Mouse (Mus musculus): ENCODE data around the gene Snx30.

Snx30 gene

DNA sequence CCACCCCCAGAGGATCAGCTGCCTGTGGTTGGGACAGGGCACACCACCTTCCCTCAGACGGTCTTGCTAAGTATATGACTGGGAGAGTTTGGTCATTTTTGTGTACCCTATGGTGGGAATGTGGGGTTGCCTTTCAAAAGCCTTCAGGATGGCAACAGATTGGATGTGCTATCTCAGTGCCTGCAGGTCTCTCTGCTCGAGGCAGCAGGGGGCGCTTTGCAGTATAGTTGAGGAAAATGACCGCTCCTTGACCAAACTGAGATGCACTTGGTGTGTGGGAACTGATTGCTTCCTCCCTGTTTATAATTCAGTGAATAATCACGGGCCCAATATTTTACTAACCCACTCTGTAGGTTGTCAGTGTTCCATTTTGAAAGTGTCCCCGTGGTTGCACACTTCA is 96.9 kb downstream of the Snx30 start:
- no peak for DNase-seq (ENCODE audit: low spot score in 2 of 2)

DNA sequence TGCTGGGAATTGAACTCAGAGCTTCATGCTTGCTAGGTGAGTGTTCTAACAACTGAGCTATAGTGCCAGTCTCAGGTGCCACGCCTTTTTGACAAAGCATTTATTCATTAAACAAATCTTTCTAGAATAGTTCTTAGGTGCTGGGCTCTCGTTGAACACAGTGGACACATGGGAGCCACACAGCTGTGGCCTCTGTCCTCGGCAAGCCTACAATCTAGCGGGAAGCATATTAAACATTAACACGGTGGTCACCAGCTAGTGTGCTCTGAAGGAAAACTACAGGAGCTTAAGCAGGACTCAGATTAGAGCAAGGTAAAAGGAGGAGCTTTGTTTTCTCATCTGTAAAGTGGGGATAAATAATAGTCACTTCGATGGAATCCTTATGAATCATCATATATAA is 101.5 kb downstream of the Snx30 start:
- DNase-seq (ENCODE audit: low spot score in 2 of 2) = no peak

DNA sequence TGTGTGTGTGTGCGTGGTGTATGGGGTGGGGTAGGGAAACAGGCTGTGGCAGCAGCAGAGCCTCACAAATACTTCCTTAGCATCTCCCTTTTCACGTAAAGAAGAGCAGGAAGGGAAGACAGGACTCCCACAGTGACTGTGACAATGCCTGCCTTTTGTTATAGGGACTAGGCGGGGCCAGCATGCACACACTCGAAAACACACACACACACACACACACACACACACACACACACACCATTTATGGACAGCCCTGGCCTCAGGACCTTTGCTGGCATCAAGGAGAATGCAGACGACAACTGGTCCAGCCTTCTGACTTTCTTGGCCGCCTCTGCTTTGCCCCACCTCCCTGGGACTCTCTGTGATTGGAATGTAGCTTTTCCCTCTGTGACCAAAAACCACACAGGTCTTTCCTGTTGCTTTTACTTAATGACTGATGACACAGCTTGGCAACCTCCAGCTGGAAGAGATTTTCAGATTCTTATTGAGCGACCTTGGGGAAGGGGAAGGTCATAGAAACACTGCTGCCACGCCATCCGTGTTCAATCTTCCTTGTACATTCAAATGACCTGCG is 102.1 kb downstream of the Snx30 start:
- DNase-seq (ENCODE audit: low spot score in 2 of 2) = no peak

GRCm38 (mm10) chr4:59908785-59909184 is 103.1 kb downstream of the Snx30 start:
- no peak for DNase-seq (ENCODE audit: low spot score in 2 of 2)

- no peak for DNase-seq (ENCODE audit: low spot score in 2 of 2)
Measured at GRCm38 (mm10) chr4:59914608-59915403, 109.2 kb downstream of the Snx30 start, which contains the start of gene Slc46a2. Gene Slc46a2 (minus strand): TSS chr4:59915056.

DNA sequence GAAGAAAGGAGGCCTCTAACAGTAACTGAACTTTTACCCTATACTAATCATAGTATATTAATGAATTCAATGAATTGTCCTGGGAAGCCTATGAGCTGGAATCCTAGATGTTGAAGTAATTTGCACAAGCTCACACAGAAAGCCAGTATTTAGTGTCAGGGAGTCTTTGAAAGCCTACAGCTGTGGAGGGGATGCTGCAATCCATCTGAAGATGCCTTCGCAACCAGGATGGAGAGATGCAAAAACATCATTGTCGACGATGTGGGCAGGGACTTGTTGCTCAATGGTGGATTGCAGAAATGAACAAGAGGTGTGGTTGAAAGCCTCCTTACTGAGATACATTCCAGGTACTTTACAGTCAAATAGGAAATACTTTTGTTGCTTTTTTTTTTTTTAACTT is 112.3 kb downstream of the Snx30 start:
- no peak for DNase-seq (ENCODE audit: low spot score in 2 of 2)

GRCm38 (mm10) chr4:59925082-59925481 is 119.4 kb downstream of the Snx30 start:
- no peak for DNase-seq (ENCODE audit: low spot score in 2 of 2)

GRCm38 (mm10) chr4:59927666-59928065 is 122.0 kb downstream of the Snx30 start:
- DNase-seq (ENCODE audit: low spot score in 2 of 2) = no peak

GRCm38 (mm10) chr4:59928347-59928746 is 122.7 kb downstream of the Snx30 start:
- DNase-seq (ENCODE audit: low spot score in 2 of 2) = peak; percentile 73 to 75

DNA sequence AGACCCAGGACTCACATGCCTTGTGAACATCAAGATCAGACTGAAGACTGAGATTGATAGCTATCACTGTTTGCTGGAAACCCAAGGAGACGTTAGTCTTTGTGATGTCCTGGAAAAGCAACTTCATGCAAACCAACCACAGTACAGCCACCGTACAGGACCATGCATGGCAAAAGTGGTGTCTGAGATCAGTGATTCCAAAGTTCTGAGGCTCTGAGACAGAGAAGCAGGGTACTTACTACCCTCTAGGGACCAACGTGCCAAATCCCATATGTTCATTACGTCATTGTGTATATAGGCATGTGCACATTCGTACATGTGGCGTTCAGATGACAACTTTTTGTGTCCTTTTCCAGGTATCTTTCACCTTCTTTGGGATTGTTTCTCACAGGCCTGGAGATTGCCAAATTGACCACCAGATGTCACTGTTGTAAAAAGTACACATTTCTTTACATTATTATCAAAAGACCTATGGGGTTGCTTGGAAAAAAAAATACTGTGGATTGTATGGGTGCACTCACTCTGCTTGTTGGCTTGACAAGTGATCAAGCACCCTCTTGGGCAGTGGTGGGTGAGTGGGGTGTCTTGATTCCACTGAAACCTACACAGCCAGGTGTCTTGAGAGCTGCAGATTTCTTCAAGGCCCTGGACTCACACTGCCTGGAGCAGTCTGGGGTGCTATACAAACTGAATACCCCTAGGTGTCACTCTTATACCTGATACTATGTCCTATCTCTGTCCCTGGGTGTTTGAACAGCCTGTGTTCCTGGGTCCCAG is 127.1 kb downstream of the Snx30 start:
- peak; percentile 15 to 20 for DNase-seq (ENCODE audit: low spot score in 2 of 2)

DNA sequence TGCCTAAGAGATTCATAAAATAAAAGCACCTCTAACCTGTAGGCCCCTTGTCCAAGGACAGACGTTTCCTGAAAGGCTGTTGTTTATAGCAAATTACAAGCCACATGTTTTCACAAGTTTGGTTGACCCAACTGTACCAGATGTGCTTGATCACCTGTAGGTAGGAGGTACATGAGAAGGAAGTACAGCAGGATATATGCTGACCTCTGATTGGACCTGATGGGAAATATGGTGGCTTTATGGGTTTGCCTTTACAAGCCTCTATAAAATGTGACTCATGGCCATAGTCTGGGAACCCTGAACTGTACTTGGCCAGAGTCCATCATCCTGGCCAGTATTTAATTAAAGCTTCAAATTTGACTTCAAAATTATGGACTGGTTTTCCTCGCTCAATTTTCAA is 131.9 kb downstream of the Snx30 start:
- DNase-seq (ENCODE audit: low spot score in 2 of 2) = no peak
